ENCODE assay signal across 11 mouse cellular contexts in genomic region chr7:25363151-25363550, GRCm38 (mm10). TPM values are rescaled to one million over a fixed set of nuclear protein-coding genes. Genes with fewer than 3 reads are reported as not detected.
A peak's percentile ranks its signal among the peaks of the same experiment; 100 is the strongest.
DNase-seq lines count a peak whose midpoint lies in the region; ATAC-seq and TF ChIP-seq lines count a peak whose summit lies in the region.
"Had no signal": no experiment of that assay in that cellular context is flagged by ENCODE, and none has a peak within 500 bp of the region (broad histone marks: within the 10 kb centered on the region; RNA-seq: fewer than 3 reads in every experiment).

No protein-coding gene starts in this region.

- DNase-seq in kidney, postnatal 0 days (ENCODE audit: low spot score) = no peak
- peak; percentile 71 for DNase-seq in ES-CJ7 (ENCODE audit: low read depth, low spot score)
- DNase-seq in adrenal gland, postnatal 36 days = peak; percentile 65 to 68
- no peak for DNase-seq in layer of hippocampus, adult 9-10 months (ENCODE audit: low spot score)
- no peak for DNase-seq in gastrocnemius, adult 18-20 months (ENCODE audit: low spot score)

- 89% methylated on average over 19 of the region's 19 CpGs for WGBS in kidney, postnatal 0 days
- 87% methylated on average over 19 of the region's 19 CpGs for WGBS in kidney, embryonic 15.5 days
- WGBS in liver, embryonic 16.5 days (ENCODE audit: insufficient replicate concordance) = 77% methylated on average over 19 of the region's 19 CpGs
- WGBS in midbrain, embryonic 15.5 days = 90% methylated on average over 19 of the region's 19 CpGs

- no peak overlapping the region for H3K9ac ChIP-seq in kidney, postnatal 0 days (ENCODE audit: low read depth, low read length)
- H3K9ac ChIP-seq in kidney, embryonic 15.5 days = no peak overlapping the region
- no peak overlapping the region for H3K9ac ChIP-seq in liver, embryonic 16.5 days (ENCODE audit: low read depth, low read length)
- H3K9ac ChIP-seq in midbrain, embryonic 15.5 days = no peak overlapping the region
- H3K9ac ChIP-seq: embryonic facial prominence, embryonic 12.5 days had no signal

- no peak overlapping the region for H3K27ac ChIP-seq in kidney, postnatal 0 days
- no peak overlapping the region for H3K27ac ChIP-seq in kidney, embryonic 15.5 days
- no peak overlapping the region for H3K27ac ChIP-seq in liver, embryonic 16.5 days (ENCODE audit: low read length)
- H3K27ac ChIP-seq in midbrain, embryonic 15.5 days = no peak overlapping the region
- H3K27ac ChIP-seq: embryonic facial prominence, embryonic 12.5 days had no signal

- no peaks in the 10 kb centered on the region for H3K9me3 ChIP-seq in kidney, postnatal 0 days (replicated peaks; ENCODE audit: low read length)
- no peaks in the 10 kb centered on the region for H3K9me3 ChIP-seq in kidney, embryonic 15.5 days (replicated peaks)
- H3K9me3 ChIP-seq in liver, embryonic 16.5 days (replicated peaks; ENCODE audit: control insufficient read depth, low read length) = no peaks in the 10 kb centered on the region
- H3K9me3 ChIP-seq in midbrain, embryonic 15.5 days = no peaks in the 10 kb centered on the region
- H3K9me3 ChIP-seq: embryonic facial prominence, embryonic 12.5 days had no signal

- H3K4me1 ChIP-seq in kidney, postnatal 0 days (replicated peaks; ENCODE audit: insufficient read depth, low read length) = no peaks in the 10 kb centered on the region
- H3K4me1 ChIP-seq in kidney, embryonic 15.5 days = peaks cover 7% of the 10 kb centered on the region
- no peaks in the 10 kb centered on the region for H3K4me1 ChIP-seq in liver, embryonic 16.5 days (ENCODE audit: control insufficient read depth, low read depth, low read length)
- H3K4me1 ChIP-seq in midbrain, embryonic 15.5 days = peaks cover 19% of the 10 kb centered on the region

- 0 out of 2 replicates have a peak, but pooled peaks have one; percentile 22 for ATAC-seq in kidney, postnatal 0 days (replicated peaks; ENCODE audit: low FRiP score, low read depth)
- no peak for ATAC-seq in kidney, embryonic 15.5 days (replicated peaks; ENCODE audit: low FRiP score)
- 0 out of 2 replicates have a peak, but pooled peaks have one; percentile 11 for ATAC-seq in liver, embryonic 16.5 days (ENCODE audit: low read depth)
- ATAC-seq in midbrain, embryonic 15.5 days (replicated peaks) = no peak

- no peak overlapping the region for H3K4me2 ChIP-seq in kidney, postnatal 0 days (ENCODE audit: low read length)
- H3K4me2 ChIP-seq in kidney, embryonic 15.5 days = no peak overlapping the region
- no peak overlapping the region for H3K4me2 ChIP-seq in liver, embryonic 16.5 days (ENCODE audit: low read depth, low read length)
- H3K4me2 ChIP-seq in midbrain, embryonic 15.5 days = no peak overlapping the region
- H3K4me2 ChIP-seq: embryonic facial prominence, embryonic 12.5 days had no signal

- peaks cover 35% of the 10 kb centered on the region for H3K36me3 ChIP-seq in kidney, postnatal 0 days (ENCODE audit: insufficient read depth, low read length)
- peaks cover 61% of the 10 kb centered on the region for H3K36me3 ChIP-seq in kidney, embryonic 15.5 days
- H3K36me3 ChIP-seq in liver, embryonic 16.5 days (ENCODE audit: control insufficient read depth, insufficient read depth) = no peaks in the 10 kb centered on the region
- H3K36me3 ChIP-seq in midbrain, embryonic 15.5 days (replicated peaks) = peaks cover 31% of the 10 kb centered on the region

- peak; percentile 32 for TF ChIP-seq CTCF in kidney, postnatal 0 days (IDR thresholded peaks at IDR 0.05; ENCODE audit: low read depth)

- H3K4me3 ChIP-seq in kidney, postnatal 0 days (replicated peaks; ENCODE audit: low read depth, low read length) = no peak overlapping the region
- no peak overlapping the region for H3K4me3 ChIP-seq in kidney, embryonic 15.5 days (replicated peaks)
- no peak overlapping the region for H3K4me3 ChIP-seq in liver, embryonic 16.5 days (ENCODE audit: low read depth, low read length)
- no peak overlapping the region for H3K4me3 ChIP-seq in midbrain, embryonic 15.5 days
- H3K4me3 ChIP-seq: embryonic facial prominence, embryonic 12.5 days had no signal

- H3K27me3 ChIP-seq in kidney, postnatal 0 days (ENCODE audit: insufficient read depth, low read length) = 0 out of 2 replicates have a peak, but pooled peaks cover 9% of the 10 kb centered on the region
- peaks cover 23% of the 10 kb centered on the region for H3K27me3 ChIP-seq in kidney, embryonic 15.5 days
- peaks cover 30% of the 10 kb centered on the region for H3K27me3 ChIP-seq in liver, embryonic 16.5 days (ENCODE audit: control insufficient read depth, insufficient read depth, low read depth, low read length)
- peaks cover 8% of the 10 kb centered on the region for H3K27me3 ChIP-seq in midbrain, embryonic 15.5 days (replicated peaks)

RNA-seq across cellular contexts. Expression of gene Cnfn, which starts 6.4 kb away (rescaled TPM):
- polyA plus RNA-seq in kidney, postnatal 0 days (2015; fragmentation: Nextera tagmentation; extraction: Ambion mirVana) = not detected in 2 replicates
- polyA plus RNA-seq in kidney, embryonic 15.5 days (2015; fragmentation: Nextera tagmentation; extraction: Ambion mirVana) = 2.7 and 4.8 TPM in 2 replicates
- not detected for total RNA-seq in adrenal gland, postnatal 36 days (2021)
- polyA plus RNA-seq in liver, embryonic 16.5 days (2015; fragmentation: Nextera tagmentation; extraction: Ambion mirVana) = not detected in 2 replicates
- polyA plus RNA-seq in midbrain, embryonic 15.5 days (2015; fragmentation: Nextera tagmentation; extraction: Ambion mirVana) = not detected in 2 replicates
- not detected for total RNA-seq in gastrocnemius, adult 18-20 months (2021)
- total RNA-seq: granulocyte monocyte progenitor cell, adult 5-6 weeks had no signal

RNA-seq across cellular contexts. Expression of gene Lipe, which starts 35.4 kb away (rescaled TPM):
- polyA plus RNA-seq in kidney, postnatal 0 days (2015; fragmentation: Nextera tagmentation; extraction: Ambion mirVana) = 6.4 and 6.5 TPM in 2 replicates
- polyA plus RNA-seq in kidney, embryonic 15.5 days (2015; fragmentation: Nextera tagmentation; extraction: Ambion mirVana) = 9.6 and 12.2 TPM in 2 replicates
- 100 to 1,000 TPM; 342 to 355 TPM for total RNA-seq in adrenal gland, postnatal 36 days (2021)
- polyA plus RNA-seq in liver, embryonic 16.5 days (2015; fragmentation: Nextera tagmentation; extraction: Ambion mirVana) = 3.4 and 3.8 TPM in 2 replicates
- 10.5 and 12.7 TPM in 2 replicates for polyA plus RNA-seq in midbrain, embryonic 15.5 days (2015; fragmentation: Nextera tagmentation; extraction: Ambion mirVana)
- 10 to 100 TPM; 21.3 to 22.7 TPM for total RNA-seq in gastrocnemius, adult 18-20 months (2021)

RNA-seq across cellular contexts. Expression of gene Megf8, which starts 46.2 kb away (rescaled TPM):
- polyA plus RNA-seq in kidney, postnatal 0 days (2015; fragmentation: Nextera tagmentation; extraction: Ambion mirVana) = 8.1 and 9.6 TPM in 2 replicates
- polyA plus RNA-seq in kidney, embryonic 15.5 days (2015; fragmentation: Nextera tagmentation; extraction: Ambion mirVana) = 13.3 and 16.4 TPM in 2 replicates
- total RNA-seq in adrenal gland, postnatal 36 days (2021) = 10 to 100 TPM; 43.7 to 51.3 TPM
- polyA plus RNA-seq in liver, embryonic 16.5 days (2015; fragmentation: Nextera tagmentation; extraction: Ambion mirVana) = 0.78 and 0.90 TPM in 2 replicates
- 27.0 and 27.4 TPM in 2 replicates for polyA plus RNA-seq in midbrain, embryonic 15.5 days (2015; fragmentation: Nextera tagmentation; extraction: Ambion mirVana)
- total RNA-seq in gastrocnemius, adult 18-20 months (2021) = 10 to 100 TPM; 20.3 to 22.0 TPM

RNA-seq across cellular contexts. Expression of gene Cxcl17, which starts 49.5 kb away (rescaled TPM):
- polyA plus RNA-seq in kidney, postnatal 0 days (2015; fragmentation: Nextera tagmentation; extraction: Ambion mirVana) = 0.43 and 0.47 TPM in 2 replicates
- 0.45 and 0.84 TPM in 2 replicates for polyA plus RNA-seq in kidney, embryonic 15.5 days (2015; fragmentation: Nextera tagmentation; extraction: Ambion mirVana)
- not detected for total RNA-seq in adrenal gland, postnatal 36 days (2021)
- 0.15 TPM in 1 of 2 replicates, not detected in the other for polyA plus RNA-seq in liver, embryonic 16.5 days (2015; fragmentation: Nextera tagmentation; extraction: Ambion mirVana)
- 0.79 and 0.93 TPM in 2 replicates for polyA plus RNA-seq in midbrain, embryonic 15.5 days (2015; fragmentation: Nextera tagmentation; extraction: Ambion mirVana)
- total RNA-seq in gastrocnemius, adult 18-20 months (2021) = not detected
- total RNA-seq: granulocyte monocyte progenitor cell, adult 5-6 weeks had no signal
- polyA plus RNA-seq: limb, embryonic 14.5 days had no signal

RNA-seq across cellular contexts. Expression of gene Tmem145, which starts 57.2 kb away (rescaled TPM):
- polyA plus RNA-seq in kidney, postnatal 0 days (2015; fragmentation: Nextera tagmentation; extraction: Ambion mirVana) = 0.23 and 0.50 TPM in 2 replicates
- polyA plus RNA-seq in kidney, embryonic 15.5 days (2015; fragmentation: Nextera tagmentation; extraction: Ambion mirVana) = 0.68 and 0.87 TPM in 2 replicates
- 1 to 10 TPM; 1.5 to 1.6 TPM for total RNA-seq in adrenal gland, postnatal 36 days (2021)
- polyA plus RNA-seq in liver, embryonic 16.5 days (2015; fragmentation: Nextera tagmentation; extraction: Ambion mirVana) = 0.07 TPM in 1 of 2 replicates, not detected in the other
- polyA plus RNA-seq in midbrain, embryonic 15.5 days (2015; fragmentation: Nextera tagmentation; extraction: Ambion mirVana) = 94.8 and 102 TPM in 2 replicates
- not detected for total RNA-seq in gastrocnemius, adult 18-20 months (2021)
- total RNA-seq: granulocyte monocyte progenitor cell, adult 5-6 weeks had no signal

Comparison
In these comparisons a context has a peak if more than half of its experiments do, and no peak if none do; other contexts are left out.
1. ATAC-seq: peak in kidney, postnatal 0 days (single experiment) and liver, embryonic 16.5 days (single experiment); none in kidney, embryonic 15.5 days (single experiment) and midbrain, embryonic 15.5 days (single experiment).
2. DNase-seq: peak in ES-CJ7 (single experiment) and adrenal gland, postnatal 36 days (2 of 2); none in kidney, postnatal 0 days (single experiment), layer of hippocampus, adult 9-10 months (single experiment) and gastrocnemius, adult 18-20 months (single experiment).